Comparison of ENCODE assay signal across 20 mouse cellular contexts in the genomic region with DNA sequence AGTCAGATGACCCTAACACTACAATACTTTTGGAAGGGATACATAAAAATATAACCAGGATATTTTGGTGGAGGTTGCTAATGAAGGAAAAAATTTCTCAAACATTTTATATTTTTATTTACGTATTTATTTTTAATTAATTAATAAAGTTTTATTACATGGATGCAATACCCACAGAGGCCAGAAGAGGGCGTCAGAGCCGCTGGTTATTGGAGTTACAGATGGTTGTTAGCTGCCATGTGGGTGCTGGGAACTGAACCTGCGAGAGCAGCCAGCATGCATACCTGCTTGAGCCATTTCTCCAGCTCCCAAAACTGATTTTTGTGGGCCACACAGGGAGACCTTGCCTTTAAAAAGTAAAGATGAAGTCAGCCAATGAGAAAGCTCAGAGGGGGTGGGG.
DNase-seq lines count a peak whose midpoint lies in the region; ATAC-seq and TF ChIP-seq lines count a peak whose summit lies in the region.
"Had no signal": no experiment of that assay in that cellular context is flagged by ENCODE, and none has a peak within 500 bp of the region (broad histone marks: within the 10 kb centered on the region; RNA-seq: fewer than 3 reads in every experiment).

No protein-coding gene starts in this region.

- TF ChIP-seq EP300 in MEL (IDR thresholded peaks at IDR 0.05; ENCODE audit: low read depth in 1 of 2, low read length in 2 of 2): no peak

- DNase-seq in kidney, postnatal 0 days (ENCODE audit: low spot score): no peak
- no peak for DNase-seq in kidney, postnatal 14 days
- no peak for DNase-seq in lung, adult 2 months
- DNase-seq in MEL (ENCODE audit: low read depth, low spot score): no peak
- DNase-seq in limb, embryonic 10.5 days (ENCODE audit: low spot score): no peak
- DNase-seq: adrenal gland, postnatal 10 days; cerebellum, adult 11 months; cerebellum, postnatal 10 days; heart, postnatal 10 days; left cerebral cortex, postnatal 4 days had no signal

- no peak for TF ChIP-seq POLR2A in lung, adult 2 months (IDR thresholded peaks at IDR 0.05; ENCODE audit: borderline replicate concordance, extremely low read depth, low read depth, low read length)
- TF ChIP-seq POLR2A in MEL (IDR thresholded peaks at IDR 0.05; ENCODE audit: control insufficient read depth in 1 of 2, insufficient read depth in 1 of 2, low read depth in 1 of 2, low read length in 2 of 2, poor library complexity in 1 of 2): no peak
- no peak for TF ChIP-seq POLR2A in olfactory bulb, adult 2 months (IDR thresholded peaks at IDR 0.05; ENCODE audit: insufficient read depth, low read depth, low read length)

- no peaks in the 10 kb centered on the region for H3K79me2 ChIP-seq in MEL (ENCODE audit: control insufficient read depth, insufficient read depth, low read length, poor library complexity)

- no peak overlapping the region for H3K4me3 ChIP-seq in kidney, postnatal 0 days (replicated peaks; ENCODE audit: low read depth, low read length)
- H3K4me3 ChIP-seq in lung, embryonic 15.5 days: no peak overlapping the region
- no peak overlapping the region for H3K4me3 ChIP-seq in lung, adult 2 months (replicated peaks; ENCODE audit: extremely low read depth, low read depth, low read length)
- H3K4me3 ChIP-seq in MEL (ENCODE audit: control insufficient read depth in 1 of 2, insufficient read depth in 1 of 2, low read depth in 2 of 2, low read length in 2 of 2): no peak overlapping the region
- no peak overlapping the region for H3K4me3 ChIP-seq in olfactory bulb, adult 2 months (ENCODE audit: insufficient read depth, low read depth, low read length)
- H3K4me3 ChIP-seq in limb, embryonic 10.5 days: no peak overlapping the region
- H3K4me3 ChIP-seq: embryonic facial prominence, embryonic 13.5 days; forebrain, embryonic 15.5 days; liver, embryonic 15.5 days; midbrain, embryonic 12.5 days; neural tube, embryonic 13.5 days had no signal

- H3K27me3 ChIP-seq in kidney, postnatal 0 days (ENCODE audit: insufficient read depth, low read length): no peaks in the 10 kb centered on the region
- H3K27me3 ChIP-seq in lung, embryonic 15.5 days: no peaks in the 10 kb centered on the region
- H3K27me3 ChIP-seq in MEL (ENCODE audit: control insufficient read depth in 1 of 2, insufficient read depth in 2 of 2, low read length in 2 of 2): no peaks in the 10 kb centered on the region
- no peaks in the 10 kb centered on the region for H3K27me3 ChIP-seq in limb, embryonic 10.5 days (ENCODE audit: low read depth, poor library complexity, severe bottlenecking)
- H3K27me3 ChIP-seq: embryonic facial prominence, embryonic 13.5 days; forebrain, embryonic 15.5 days; liver, embryonic 15.5 days; neural tube, embryonic 13.5 days; Patski had no signal

- TF ChIP-seq CTCF in kidney, postnatal 0 days (IDR thresholded peaks at IDR 0.05; ENCODE audit: low read depth): peak; percentile 41
- TF ChIP-seq CTCF in lung, adult 2 months (IDR thresholded peaks at IDR 0.05; ENCODE audit: insufficient read depth, low read length): no peak
- peak; percentile 8 to 41 (median 15); a peak in 4 of 6 replicates for TF ChIP-seq CTCF in MEL (IDR thresholded peaks at IDR 0.05 in 2 of 3, conservative IDR thresholded peaks at IDR 0.05 in 1 of 3; ENCODE audit: control insufficient read depth in 1 of 3, insufficient read depth in 1 of 3, low read depth in 2 of 3, low read length in 3 of 3, poor library complexity in 1 of 3, severe bottlenecking in 1 of 3)
- TF ChIP-seq CTCF in olfactory bulb, adult 2 months (IDR thresholded peaks at IDR 0.05; ENCODE audit: insufficient read depth, low read depth, low read length): 0 out of 2 replicates have a peak, but pooled peaks have one; percentile 13

- TF ChIP-seq RAD21 in MEL (IDR thresholded peaks at IDR 0.05; ENCODE audit: low read depth, low read length): no peak; the same call in 1 of the 2 replicates

- no peak overlapping the region for H3K27ac ChIP-seq in kidney, postnatal 0 days
- H3K27ac ChIP-seq in lung, embryonic 15.5 days: peak overlapping the region; percentile 92
- no peak overlapping the region for H3K27ac ChIP-seq in MEL (ENCODE audit: control insufficient read depth, low read depth, low read length)
- H3K27ac ChIP-seq in olfactory bulb, adult 2 months (ENCODE audit: insufficient read depth, low read depth, low read length): no peak overlapping the region
- H3K27ac ChIP-seq in limb, embryonic 10.5 days: no peak overlapping the region
- H3K27ac ChIP-seq: embryonic facial prominence, embryonic 13.5 days; forebrain, embryonic 15.5 days; liver, embryonic 15.5 days; midbrain, embryonic 12.5 days; neural tube, embryonic 13.5 days had no signal

- no peak for ATAC-seq in kidney, postnatal 0 days (replicated peaks; ENCODE audit: low FRiP score, low read depth)
- no peak for ATAC-seq in lung, embryonic 15.5 days (ENCODE audit: borderline replicate concordance, extremely low read depth, low FRiP score, low TSS enrichment)
- ATAC-seq: forebrain, embryonic 15.5 days; inflammation-experienced regulatory T-cells, adult 6 months; Patski had no signal

- no peaks in the 10 kb centered on the region for H3K36me3 ChIP-seq in kidney, postnatal 0 days (ENCODE audit: insufficient read depth, low read length)
- no peaks in the 10 kb centered on the region for H3K36me3 ChIP-seq in lung, embryonic 15.5 days
- no peaks in the 10 kb centered on the region for H3K36me3 ChIP-seq in MEL (ENCODE audit: control insufficient read depth in 1 of 2, insufficient read depth in 2 of 2, low read length in 2 of 2)
- no peaks in the 10 kb centered on the region for H3K36me3 ChIP-seq in limb, embryonic 10.5 days
- H3K36me3 ChIP-seq: embryonic facial prominence, embryonic 13.5 days; forebrain, embryonic 15.5 days; liver, embryonic 15.5 days; midbrain, embryonic 12.5 days; neural tube, embryonic 13.5 days had no signal

- 67% methylated on average over 4 of the region's 4 CpGs for WGBS in kidney, postnatal 0 days
- 69% methylated on average over 4 of the region's 4 CpGs for WGBS in lung, embryonic 15.5 days
- 62% methylated on average over 4 of the region's 4 CpGs for WGBS in lung, adult 2 months
- WGBS in olfactory bulb, adult 2 months: 67% methylated on average over 4 of the region's 4 CpGs
- WGBS in limb, embryonic 10.5 days: 64% methylated on average over 4 of the region's 4 CpGs

- no peaks in the 10 kb centered on the region for H3K9me3 ChIP-seq in kidney, postnatal 0 days (replicated peaks; ENCODE audit: low read length)
- H3K9me3 ChIP-seq in lung, embryonic 15.5 days: no peaks in the 10 kb centered on the region
- H3K9me3 ChIP-seq in MEL (replicated peaks; ENCODE audit: insufficient read depth, low read length): no peaks in the 10 kb centered on the region
- H3K9me3 ChIP-seq in limb, embryonic 10.5 days (replicated peaks): no peaks in the 10 kb centered on the region
- H3K9me3 ChIP-seq: embryonic facial prominence, embryonic 13.5 days; forebrain, embryonic 15.5 days; liver, embryonic 15.5 days; midbrain, embryonic 12.5 days; neural tube, embryonic 13.5 days had no signal

- H3K9ac ChIP-seq in kidney, postnatal 0 days (ENCODE audit: low read depth, low read length): no peak overlapping the region
- no peak overlapping the region for H3K9ac ChIP-seq in lung, embryonic 15.5 days
- no peak overlapping the region for H3K9ac ChIP-seq in MEL (ENCODE audit: control insufficient read depth, low read depth, low read length, poor library complexity, severe bottlenecking)
- H3K9ac ChIP-seq: embryonic facial prominence, embryonic 13.5 days; forebrain, embryonic 15.5 days; liver, embryonic 15.5 days; midbrain, embryonic 12.5 days; neural tube, embryonic 13.5 days had no signal

- no peak overlapping the region for H3K4me2 ChIP-seq in kidney, postnatal 0 days (ENCODE audit: low read length)
- H3K4me2 ChIP-seq in lung, embryonic 15.5 days: no peak overlapping the region
- H3K4me2 ChIP-seq: embryonic facial prominence, embryonic 13.5 days; forebrain, embryonic 15.5 days; heart, embryonic 11.5 days; liver, embryonic 15.5 days; midbrain, embryonic 12.5 days; neural tube, embryonic 13.5 days had no signal

- H3K4me1 ChIP-seq in kidney, postnatal 0 days (replicated peaks; ENCODE audit: insufficient read depth, low read length): peaks cover 23% of the 10 kb centered on the region
- peaks cover 57% of the 10 kb centered on the region for H3K4me1 ChIP-seq in lung, embryonic 15.5 days
- H3K4me1 ChIP-seq in lung, adult 2 months (ENCODE audit: control insufficient read depth, insufficient read depth, low read length): peaks cover 3% of the 10 kb centered on the region
- peaks cover 0 to 7% of the 10 kb centered on the region in 2 experiments; a peak in 1 of 4 replicates for H3K4me1 ChIP-seq in MEL (ENCODE audit: control insufficient read depth in 1 of 2, insufficient read depth in 2 of 2, low read length in 2 of 2)
- H3K4me1 ChIP-seq in olfactory bulb, adult 2 months (ENCODE audit: control insufficient read depth, insufficient read depth, low read length): peaks cover 19% of the 10 kb centered on the region
- H3K4me1 ChIP-seq in limb, embryonic 10.5 days: peaks cover 31% of the 10 kb centered on the region

TF ChIP-seq in MEL, 35 proteins besides CTCF, POLR2A, EP300 and RAD21:
- TF ChIP-seq JUND (IDR thresholded peaks at IDR 0.05; ENCODE audit: low read depth, low read length) (no peak), SMC3 (IDR thresholded peaks at IDR 0.05; ENCODE audit: low read depth, low read length) (no peak)
